Mouse (Mus musculus) midbrain, embryonic 15.5 days (tissue): ENCODE measurements around the gene Hist1h3c. TPM values are rescaled to one million over a fixed set of nuclear protein-coding genes. Genes with fewer than 3 reads are reported as not detected.
A peak's percentile ranks its signal among the peaks of the same experiment; 100 is the strongest.
"Not testable (repeated sequence)": the region's sequence is repeated elsewhere in the genome, so short reads cannot be mapped to it uniquely, and the experiment has no call there.

Experiments
- ATAC-seq: fragments of 200-750 bp; cut with Nextera tagmentation; replicated peaks from 2 replicates; pipeline ENCODE4 v1.8.0; 2017; ENCODE audit warnings: moderate TSS enrichment
- H3K27ac ChIP-seq: fragments of 300-500 bp; sonication (generic); 2 replicates; pipeline ENCODE4 v1.5.1; 2015; ENCODE audit warnings: mild to moderate bottlenecking, inconsistent platforms
- H3K27me3 ChIP-seq: fragments of 300-500 bp; sonication (generic); replicated peaks from 2 replicates; pipeline ENCODE4 v1.6.1; 2015; ENCODE audit warnings: inconsistent platforms
- H3K36me3 ChIP-seq: fragments of 300-500 bp; sonication (generic); replicated peaks from 2 replicates; pipeline ENCODE4 v1.6.1; 2015; ENCODE audit warnings: inconsistent platforms
- H3K4me1 ChIP-seq: fragments of 300-500 bp; sonication (generic); 2 replicates; pipeline ENCODE4 v1.6.1; 2015; ENCODE audit warnings: inconsistent platforms
- H3K4me2 ChIP-seq: fragments of 300-500 bp; sonication (generic); 2 replicates; pipeline ENCODE4 v1.6.1; 2015; ENCODE audit warnings: inconsistent platforms, mild to moderate bottlenecking, moderate library complexity
- H3K4me3 ChIP-seq: fragments of 300-500 bp; sonication (generic); 2 replicates; pipeline ENCODE4 v1.5.1; 2015; ENCODE audit warnings: mild to moderate bottlenecking, inconsistent platforms
- H3K9ac ChIP-seq: fragments of 300-500 bp; sonication (generic); 2 replicates; pipeline ENCODE4 v1.6.1; 2015; ENCODE audit warnings: mild to moderate bottlenecking, inconsistent platforms
- H3K9me3 ChIP-seq: fragments of 300-500 bp; sonication (generic); 2 replicates; pipeline ENCODE4 v1.6.1; 2016; ENCODE audit warnings: inconsistent platforms
- WGBS: fragments of 180-500 bp; shearing (Covaris S2); methylation state at CpG from one replicate; pipeline ENCODE4 v1.1.7; 2015; ENCODE audit warnings: mixed read lengths; 5-methylcytosine and 5-hydroxymethylcytosine counted together
- polyA plus RNA-seq: library from polyadenylated mRNA; unstranded; fragments of >200 nt; fragmentation: Nextera tagmentation; extraction: Ambion mirVana; gene quantifications from 2 replicates; pipeline ENCODE4 v1.2.1, GENCODE M21; 2015

Hist1h3c gene
- 0.41 and 1.4 TPM in 2 replicates for polyA plus RNA-seq

GRCm38 (mm10) chr13:23745381-23746161 is at the start of gene Hist1h3c:
Hist1h3c (minus strand) TSS chr13:23745602.
- Histone ChIP-seq H3K36me3 (no peaks in the 10 kb centered on the region), H3K4me1 (peaks cover 19% of the 10 kb centered on the region), H3K4me3 (peak within 1 kb of the TSS; percentile 46), H3K27ac (peak within 1 kb of the TSS; percentile 96), H3K27me3 (no peaks in the 10 kb centered on the region), H3K9me3 (no peaks in the 10 kb centered on the region), H3K4me2 (peak within 1 kb of the TSS; percentile 86), H3K9ac (peak within 1 kb of the TSS; percentile 37; the same call in 1 of the 2 replicates)
- ATAC-seq = peak; percentile 77
- under 1% methylated on average over 24 of the region's 28 CpGs for WGBS

GRCm38 (mm10) chr13:23792520-23792919 is 47.1 kb upstream of the Hist1h3c start:
- WGBS = 48% methylated on average over 2 of the region's 2 CpGs
- no peak overlapping the region for H3K4me3 ChIP-seq
- peak; percentile 78; the same call in 1 of the 2 replicates for ATAC-seq
- no peaks in the 10 kb centered on the region for H3K9me3 ChIP-seq
- no peaks in the 10 kb centered on the region for H3K4me1 ChIP-seq
- H3K9ac ChIP-seq = no peak overlapping the region
- no peak overlapping the region for H3K4me2 ChIP-seq
- no peak overlapping the region for H3K27ac ChIP-seq
- H3K36me3 ChIP-seq = no peaks in the 10 kb centered on the region
- no peaks in the 10 kb centered on the region for H3K27me3 ChIP-seq

GRCm38 (mm10) chr13:23779025-23779424 is 33.6 kb upstream of the Hist1h3c start:
- H3K4me2 ChIP-seq = no peak overlapping the region
- no peak overlapping the region for H3K27ac ChIP-seq
- no peaks in the 10 kb centered on the region for H3K9me3 ChIP-seq
- no peaks in the 10 kb centered on the region for H3K36me3 ChIP-seq
- H3K4me1 ChIP-seq = no peaks in the 10 kb centered on the region
- WGBS = 87% methylated on average over 4 of the region's 4 CpGs
- no peak overlapping the region for H3K9ac ChIP-seq
- no peak overlapping the region for H3K4me3 ChIP-seq
- no peak for ATAC-seq
- H3K27me3 ChIP-seq = no peaks in the 10 kb centered on the region

- Histone ChIP-seq H3K9ac (no peak overlapping the region), H3K9me3 (no peaks in the 10 kb centered on the region), H3K27me3 (no peaks in the 10 kb centered on the region), H3K4me1 (no peaks in the 10 kb centered on the region), H3K36me3 (no peaks in the 10 kb centered on the region), H3K4me2 (no peak overlapping the region), H3K27ac (no peak overlapping the region), H3K4me3 (no peak overlapping the region)
- WGBS = 94% methylated on average over 7 of the region's 7 CpGs
- no peak for ATAC-seq
Observed at GRCm38 (mm10) chr13:23778339-23778738, 32.9 kb upstream of the Hist1h3c start.

GRCm38 (mm10) chr13:23772561-23773313 is 27.3 kb upstream of the Hist1h3c start:
- no peak overlapping the region for H3K9ac ChIP-seq
- no peaks in the 10 kb centered on the region for H3K9me3 ChIP-seq
- peak overlapping the region; percentile 41 for H3K4me2 ChIP-seq
- H3K4me1 ChIP-seq = no peaks in the 10 kb centered on the region
- no peak overlapping the region for H3K27ac ChIP-seq
- ATAC-seq = peak; percentile 92
- H3K27me3 ChIP-seq = no peaks in the 10 kb centered on the region
- WGBS = 25% methylated on average over 21 of the region's 21 CpGs
- H3K36me3 ChIP-seq = no peaks in the 10 kb centered on the region
- peak overlapping the region; percentile 13; the same call in 1 of the 2 replicates for H3K4me3 ChIP-seq

GRCm38 (mm10) chr13:23769613-23770012 is 24.2 kb upstream of the Hist1h3c start, which contains the start of gene Trim38:
Trim38 (plus strand) TSS chr13:23769913.
- H3K4me1 ChIP-seq, H3K4me2 ChIP-seq, ATAC-seq, H3K4me3 ChIP-seq, H3K36me3 ChIP-seq, H3K9me3 ChIP-seq, H3K27ac ChIP-seq, H3K9ac ChIP-seq, H3K27me3 ChIP-seq: not testable (repeated sequence)
- 84% methylated on average over 2 of the region's 2 CpGs for WGBS

- H3K4me2 ChIP-seq = no peak overlapping the region
- WGBS = 45% methylated on average over 5 of the region's 5 CpGs
- H3K9me3 ChIP-seq = no peaks in the 10 kb centered on the region
- no peaks in the 10 kb centered on the region for H3K36me3 ChIP-seq
- H3K4me3 ChIP-seq = no peak overlapping the region
- H3K27ac ChIP-seq = no peak overlapping the region
- no peak for ATAC-seq
- no peaks in the 10 kb centered on the region for H3K27me3 ChIP-seq
- H3K9ac ChIP-seq = no peak overlapping the region
- peaks cover 6% of the 10 kb centered on the region for H3K4me1 ChIP-seq
Observed at GRCm38 (mm10) chr13:23768834-23769397, 23.5 kb upstream of the Hist1h3c start.

- H3K9me3 ChIP-seq = no peaks in the 10 kb centered on the region
- no peak overlapping the region for H3K4me3 ChIP-seq
- no peak overlapping the region for H3K27ac ChIP-seq
- no peak overlapping the region for H3K9ac ChIP-seq
- H3K27me3 ChIP-seq = no peaks in the 10 kb centered on the region
- H3K4me1 ChIP-seq = peaks cover 20% of the 10 kb centered on the region
- no peak for ATAC-seq
- H3K4me2 ChIP-seq = no peak overlapping the region
- H3K36me3 ChIP-seq = no peaks in the 10 kb centered on the region
Observed at GRCm38 (mm10) chr13:23766772-23767171, 21.4 kb upstream of the Hist1h3c start.

- Histone ChIP-seq H3K36me3 (no peaks in the 10 kb centered on the region), H3K4me3 (no peak overlapping the region), H3K4me2 (no peak overlapping the region), H3K27ac (no peak overlapping the region), H3K27me3 (no peaks in the 10 kb centered on the region), H3K9me3 (no peaks in the 10 kb centered on the region), H3K9ac (no peak overlapping the region), H3K4me1 (peaks cover 28% of the 10 kb centered on the region)
- no peak for ATAC-seq
- WGBS = 73% methylated on average over 1 of the region's 1 CpGs
Observed at GRCm38 (mm10) chr13:23765172-23765513, 19.7 kb upstream of the Hist1h3c start.

- Histone ChIP-seq H3K36me3 (no peaks in the 10 kb centered on the region), H3K4me2 (peak overlapping the region; percentile 94), H3K9ac (peak overlapping the region; percentile 67), H3K4me1 (peaks cover 33% of the 10 kb centered on the region), H3K9me3 (no peaks in the 10 kb centered on the region), H3K4me3 (peak overlapping the region; percentile 65), H3K27ac (peak overlapping the region; percentile 87; the same call in 1 of the 2 replicates), H3K27me3 (no peaks in the 10 kb centered on the region)
- no peak for ATAC-seq
- 28% methylated on average over 12 of the region's 12 CpGs for WGBS
Observed at GRCm38 (mm10) chr13:23764324-23765171, 19.1 kb upstream of the Hist1h3c start.

- H3K9me3 ChIP-seq = no peaks in the 10 kb centered on the region
- H3K9ac ChIP-seq = peak within 1 kb of the TSS; percentile 67
- peak within 1 kb of the TSS; percentile 94 for H3K4me2 ChIP-seq
- no peaks in the 10 kb centered on the region for H3K36me3 ChIP-seq
- H3K27ac ChIP-seq = peak within 1 kb of the TSS; percentile 87
- WGBS = 3% methylated on average over 34 of the region's 34 CpGs
- peaks cover 33% of the 10 kb centered on the region for H3K4me1 ChIP-seq
- H3K27me3 ChIP-seq = no peaks in the 10 kb centered on the region
- H3K4me3 ChIP-seq = peak within 1 kb of the TSS; percentile 65
- ATAC-seq = peak; percentile 77
Observed at GRCm38 (mm10) chr13:23763586-23764323, 18.4 kb upstream of the Hist1h3c start, which contains the start of gene Hist1h1a. Hist1h1a (plus strand) TSS chr13:23763666.
